In the genomic region with DNA sequence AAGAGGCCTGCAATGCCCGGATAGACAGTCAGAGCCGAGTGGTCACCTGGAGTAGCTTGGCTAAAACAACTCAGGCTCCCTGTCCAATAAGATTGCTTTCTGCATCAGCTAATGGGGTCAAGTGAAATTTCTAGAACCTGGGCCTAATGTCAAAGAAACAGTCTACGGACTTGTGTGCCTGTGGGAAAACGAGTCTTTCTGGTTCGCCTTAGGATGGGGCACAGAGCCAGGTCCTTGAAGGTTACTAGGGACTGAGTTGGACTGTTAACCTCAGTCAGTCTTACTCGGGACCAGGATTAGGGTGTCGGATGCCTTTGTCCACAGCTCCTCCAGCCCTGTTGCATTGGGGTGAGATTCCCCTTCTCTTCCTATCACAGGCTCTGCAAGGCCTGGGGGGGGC, we compare ENCODE assay signal across 19 mouse cellular contexts.
DNase-seq lines count a peak whose midpoint lies in the region; ATAC-seq and TF ChIP-seq lines count a peak whose summit lies in the region.
"Had no signal": no experiment of that assay in that cellular context is flagged by ENCODE, and none has a peak within 500 bp of the region (broad histone marks: within the 10 kb centered on the region; RNA-seq: fewer than 3 reads in every experiment).

No protein-coding gene starts in this region.

- no peak overlapping the region for H3K4me3 ChIP-seq in kidney, embryonic 14.5 days (ENCODE audit: low read length)
- no peak overlapping the region for H3K4me3 ChIP-seq in lung, adult 2 months (replicated peaks; ENCODE audit: extremely low read depth, low read depth, low read length)
- H3K4me3 ChIP-seq: erythroblast, embryonic 14.5 days; heart, adult 2 months; heart, embryonic 15.5 days; hindbrain, embryonic 10.5 days; midbrain, embryonic 12.5 days had no signal

- ATAC-seq in kidney, embryonic 14.5 days (ENCODE audit: low FRiP score, low TSS enrichment): no peak
- ATAC-seq: forebrain, embryonic 16.5 days had no signal

- TF ChIP-seq POLR2A in lung, adult 2 months (IDR thresholded peaks at IDR 0.05; ENCODE audit: borderline replicate concordance, extremely low read depth, low read depth, low read length): no peak

- H3K4me1 ChIP-seq in kidney, embryonic 14.5 days (ENCODE audit: control insufficient read depth, insufficient read depth, low read length): no peaks in the 10 kb centered on the region
- 0 out of 2 replicates have a peak, but pooled peaks cover 3% of the 10 kb centered on the region for H3K4me1 ChIP-seq in lung, adult 2 months (ENCODE audit: control insufficient read depth, insufficient read depth, low read length)
- H3K4me1 ChIP-seq: heart, embryonic 15.5 days; midbrain, embryonic 12.5 days had no signal

- no peaks in the 10 kb centered on the region for H3K36me3 ChIP-seq in kidney, embryonic 14.5 days (ENCODE audit: control insufficient read depth, insufficient read depth, low read length)
- H3K36me3 ChIP-seq: heart, embryonic 15.5 days; hindbrain, embryonic 10.5 days; midbrain, embryonic 12.5 days had no signal

- WGBS in kidney, embryonic 14.5 days: 67% methylated on average over 7 of the region's 7 CpGs
- 66% methylated on average over 7 of the region's 7 CpGs for WGBS in lung, adult 2 months

- no peak overlapping the region for H3K4me2 ChIP-seq in kidney, embryonic 14.5 days (replicated peaks; ENCODE audit: low read depth, low read length)
- H3K4me2 ChIP-seq: heart, embryonic 15.5 days; midbrain, embryonic 12.5 days had no signal

- H3K9me3 ChIP-seq in kidney, embryonic 14.5 days (ENCODE audit: control insufficient read depth, low read length): no peaks in the 10 kb centered on the region
- H3K9me3 ChIP-seq: heart, embryonic 15.5 days; hindbrain, embryonic 10.5 days had no signal

- H3K9ac ChIP-seq in kidney, embryonic 14.5 days (ENCODE audit: low read depth, low read length): no peak overlapping the region
- H3K9ac ChIP-seq: heart, embryonic 15.5 days; midbrain, embryonic 12.5 days had no signal

- H3K27me3 ChIP-seq in kidney, embryonic 14.5 days (ENCODE audit: control insufficient read depth, insufficient read depth, low read length): no peaks in the 10 kb centered on the region
- H3K27me3 ChIP-seq: heart, embryonic 15.5 days; midbrain, embryonic 12.5 days had no signal

- peak; percentile 26 for DNase-seq in kidney, adult 11 months
- DNase-seq in kidney, adult 9 months: peak; percentile 10
- peak; percentile 52 for DNase-seq in lung, adult 2 months
- DNase-seq in lung, postnatal 36 days: peak; percentile 85
- DNase-seq in MN1 (ENCODE audit: low spot score): no peak
- DNase-seq in spleen, adult 12 weeks (ENCODE audit: low spot score): no peak
- no peak for DNase-seq in embryo, embryonic 9.5 days (ENCODE audit: extremely low spot score)
- DNase-seq: B cell, adult 2 months; cerebellum, adult 18-20 months; cerebellum, postnatal 36 days; heart, adult 2 months; left cerebral cortex, postnatal 4 days had no signal

- TF ChIP-seq CTCF in lung, adult 2 months (IDR thresholded peaks at IDR 0.05; ENCODE audit: insufficient read depth, low read length): no peak

- no peak overlapping the region for H3K27ac ChIP-seq in kidney, embryonic 14.5 days (ENCODE audit: low read depth, low read length)
- H3K27ac ChIP-seq: heart, adult 2 months; heart, embryonic 15.5 days; hindbrain, embryonic 10.5 days; macrophage; midbrain, embryonic 12.5 days had no signal

Comparison
In these comparisons a context has a peak if more than half of its experiments do, and no peak if none do; other contexts are left out.
1. DNase-seq: peak in kidney, adult 11 months (single experiment), kidney, adult 9 months (single experiment), lung, adult 2 months (single experiment) and lung, postnatal 36 days (single experiment); none in MN1 (single experiment), spleen, adult 12 weeks (single experiment) and embryo, embryonic 9.5 days (single experiment).